Mouse (Mus musculus) embryonic facial prominence, embryonic 11.5 days (tissue): ENCODE measurements at regions not wholly inside any gene's neighbourhood (a gene's known extent, or its start where the extent isn't known, plus 50 kb on each side); places are given as distances from the start of the nearest gene placed in this dataset.

Experiments
- ATAC-seq: fragments of 200-750 bp; cut with Nextera tagmentation; replicated peaks from 2 replicates; pipeline ENCODE4 v1.8.0; 2017; ENCODE audit warnings: low read depth; ENCODE audit not compliant: insufficient number of reproducible peaks, low FRiP score, low TSS enrichment
- DNase-seq: peaks from one replicate; pipeline ENCODE4 v3.0.0-alpha.2; 2015; ENCODE audit warnings: low spot score
- H3K27ac ChIP-seq: fragments of 300-500 bp; sonication (generic); replicated peaks from 2 replicates; pipeline ENCODE4 v1.5.1; 2014; ENCODE audit warnings: mild to moderate bottlenecking, low read depth, low read length, control low read depth
- H3K27me3 ChIP-seq: fragments of 300-500 bp; sonication (generic); 2 replicates; pipeline ENCODE4 v1.6.1; 2014; ENCODE audit warnings: mild to moderate bottlenecking, low read length, moderate library complexity, mixed read lengths; ENCODE audit not compliant: control insufficient read depth, insufficient read depth
- H3K36me3 ChIP-seq: fragments of 300-500 bp; sonication (generic); replicated peaks from 2 replicates; pipeline ENCODE4 v1.6.1; 2014; ENCODE audit warnings: low read depth, mild to moderate bottlenecking, low read length, moderate library complexity, mixed read lengths; ENCODE audit not compliant: control insufficient read depth, insufficient read depth
- H3K4me1 ChIP-seq: fragments of 300-500 bp; sonication (generic); 2 replicates; pipeline ENCODE4 v1.6.1; 2014; ENCODE audit warnings: low read length, mixed read lengths; ENCODE audit not compliant: control insufficient read depth, insufficient read depth
- H3K4me2 ChIP-seq: fragments of 300-500 bp; sonication (generic); 2 replicates; pipeline ENCODE4 v1.6.1; 2014; ENCODE audit warnings: low read depth, mild to moderate bottlenecking, control low read depth, low read length, moderate library complexity
- H3K4me3 ChIP-seq: fragments of 300-500 bp; sonication (generic); 2 replicates; pipeline ENCODE4 v1.5.1; 2014; ENCODE audit warnings: low read depth, low read length, control low read depth
- H3K9ac ChIP-seq: fragments of 300-500 bp; sonication (generic); replicated peaks from 2 replicates; pipeline ENCODE4 v1.6.1; 2014; ENCODE audit warnings: mild to moderate bottlenecking, control low read depth, low read length
- H3K9me3 ChIP-seq: fragments of 300-500 bp; sonication (generic); replicated peaks from 2 replicates; pipeline ENCODE4 v1.6.1; 2016; ENCODE audit warnings: mild to moderate bottlenecking, low read length, inconsistent platforms, mixed read lengths; ENCODE audit not compliant: control insufficient read depth
- WGBS: fragments of 180-500 bp; shearing (Covaris S2); extraction: QIAGEN DNeasy Blood & Tissue Kit; methylation state at CpG from one replicate; pipeline ENCODE4 v1.1.7; 2014; 5-methylcytosine and 5-hydroxymethylcytosine counted together

- Histone ChIP-seq H3K27ac (no peak overlapping the region), H3K4me3 (no peak overlapping the region), H3K36me3 (no peaks in the 10 kb centered on the region), H3K4me1 (no peaks in the 10 kb centered on the region), H3K9me3 (no peaks in the 10 kb centered on the region), H3K27me3 (no peaks in the 10 kb centered on the region), H3K4me2 (no peak overlapping the region), H3K9ac (no peak overlapping the region)
- WGBS, result 66% methylated on average over 6 of the region's 6 CpGs
- DNase-seq (no peak), ATAC-seq (no peak)
Measured at GRCm38 (mm10) chr17:88274720-88275433, 165.6 kb upstream of the Foxn2 start.

DNA sequence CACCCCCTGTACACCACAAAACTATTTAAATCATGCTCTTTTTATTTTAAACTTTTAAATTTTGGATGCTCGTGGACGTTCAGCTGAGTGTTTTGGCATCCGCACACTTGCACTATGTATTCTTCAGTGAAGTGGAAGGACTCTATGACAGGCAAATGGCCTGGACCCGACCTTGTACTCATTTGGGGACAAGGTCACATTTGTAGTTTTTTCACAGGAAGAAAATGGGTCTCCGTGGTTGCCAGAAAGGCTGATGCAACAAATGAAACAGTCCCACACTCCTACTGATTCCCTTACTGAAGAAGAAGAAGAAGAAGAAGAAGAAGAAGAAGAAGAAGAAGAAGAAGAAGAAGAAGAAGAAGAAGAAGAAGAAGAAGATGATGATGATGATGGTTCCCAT lies 160.9 kb upstream of the Foxn2 start:
- no peak overlapping the region for H3K27ac ChIP-seq
- no peak overlapping the region for H3K4me3 ChIP-seq
- no peaks in the 10 kb centered on the region for H3K27me3 ChIP-seq
- ATAC-seq, result no peak
- 78% methylated on average over 5 of the region's 5 CpGs for WGBS
- no peaks in the 10 kb centered on the region for H3K36me3 ChIP-seq
- no peak overlapping the region for H3K4me2 ChIP-seq
- no peak overlapping the region for H3K9ac ChIP-seq
- no peaks in the 10 kb centered on the region for H3K9me3 ChIP-seq
- H3K4me1 ChIP-seq, result no peaks in the 10 kb centered on the region
- DNase-seq, result no peak

DNA sequence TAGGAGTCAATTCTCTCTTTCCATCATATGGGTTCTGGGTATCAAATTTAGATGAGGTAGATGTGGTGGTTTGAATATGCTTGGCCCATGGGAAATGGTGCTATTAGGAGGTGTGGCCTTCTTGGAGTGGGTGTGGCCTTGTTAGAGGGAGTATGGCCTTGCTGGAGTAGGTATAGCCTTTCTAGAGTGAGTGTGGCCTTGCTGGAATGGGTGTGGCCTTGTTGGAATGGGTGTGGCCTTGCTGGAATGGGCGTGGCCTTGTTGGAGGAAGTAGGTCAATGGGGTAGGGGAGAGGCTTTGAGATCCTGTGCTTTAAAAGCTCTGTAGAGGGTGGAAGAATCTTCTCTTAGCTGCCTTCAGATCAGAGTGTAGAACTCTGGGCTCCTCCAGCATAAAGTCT lies 157.8 kb upstream of the Foxn2 start:
- H3K9ac ChIP-seq, result no peak overlapping the region
- H3K9me3 ChIP-seq, result no peaks in the 10 kb centered on the region
- ATAC-seq (no peak), DNase-seq (no peak)
- 69% methylated on average over 1 of the region's 1 CpGs for WGBS
- H3K4me1 ChIP-seq, result no peaks in the 10 kb centered on the region
- H3K4me3 ChIP-seq, result no peak overlapping the region
- H3K27ac ChIP-seq, result no peak overlapping the region
- no peaks in the 10 kb centered on the region for H3K27me3 ChIP-seq
- H3K36me3 ChIP-seq, result no peaks in the 10 kb centered on the region
- H3K4me2 ChIP-seq, result no peak overlapping the region

GRCm38 (mm10) chr17:88284477-88284876 lies 156.0 kb upstream of the Foxn2 start:
- no peaks in the 10 kb centered on the region for H3K4me1 ChIP-seq
- WGBS, result 94% methylated on average over 3 of the region's 3 CpGs

GRCm38 (mm10) chr17:88287861-88288260 lies 152.7 kb upstream of the Foxn2 start:
- no peak overlapping the region for H3K27ac ChIP-seq
- H3K4me1 ChIP-seq, result no peaks in the 10 kb centered on the region
- H3K27me3 ChIP-seq, result no peaks in the 10 kb centered on the region
- ATAC-seq, result no peak
- DNase-seq, result no peak
- H3K4me3 ChIP-seq, result no peak overlapping the region
- H3K4me2 ChIP-seq, result no peak overlapping the region
- no peak overlapping the region for H3K9ac ChIP-seq
- no peaks in the 10 kb centered on the region for H3K36me3 ChIP-seq
- no peaks in the 10 kb centered on the region for H3K9me3 ChIP-seq
- WGBS, result 73% methylated on average over 1 of the region's 1 CpGs

More at GRCm38 (mm10) chr17:88284477-88284876, 156.0 kb upstream of the Foxn2 start:
- Histone ChIP-seq H3K27ac (no peak overlapping the region), H3K4me2 (no peak overlapping the region), H3K9ac (no peak overlapping the region), H3K36me3 (no peaks in the 10 kb centered on the region), H3K4me3 (no peak overlapping the region), H3K27me3 (no peaks in the 10 kb centered on the region), H3K9me3 (no peaks in the 10 kb centered on the region)
- ATAC-seq, result no peak
- DNase-seq, result no peak

- Histone ChIP-seq H3K36me3 (no peaks in the 10 kb centered on the region), H3K4me2 (no peak overlapping the region), H3K9me3 (no peaks in the 10 kb centered on the region), H3K27me3 (no peaks in the 10 kb centered on the region), H3K4me3 (no peak overlapping the region), H3K27ac (no peak overlapping the region), H3K9ac (no peak overlapping the region), H3K4me1 (no peaks in the 10 kb centered on the region)
- ATAC-seq (no peak), DNase-seq (no peak)
- 40% methylated on average over 4 of the region's 4 CpGs for WGBS
Measured at GRCm38 (mm10) chr17:88297520-88297919, 143.0 kb upstream of the Foxn2 start.

GRCm38 (mm10) chr17:88303991-88304390 lies 136.5 kb upstream of the Foxn2 start:
- 59% methylated on average over 2 of the region's 2 CpGs for WGBS
- Histone ChIP-seq H3K27me3 (no peaks in the 10 kb centered on the region), H3K9ac (no peak overlapping the region), H3K36me3 (no peaks in the 10 kb centered on the region), H3K4me3 (no peak overlapping the region), H3K27ac (no peak overlapping the region), H3K9me3 (no peaks in the 10 kb centered on the region), H3K4me1 (no peaks in the 10 kb centered on the region), H3K4me2 (no peak overlapping the region)
- ATAC-seq (no peak), DNase-seq (no peak)

- ATAC-seq, result no peak
- no peak overlapping the region for H3K9ac ChIP-seq
- WGBS, result 77% methylated on average over 9 of the region's 9 CpGs
- no peaks in the 10 kb centered on the region for H3K36me3 ChIP-seq
- H3K4me3 ChIP-seq, result no peak overlapping the region
- H3K27me3 ChIP-seq, result no peaks in the 10 kb centered on the region
- DNase-seq, result no peak
- H3K9me3 ChIP-seq, result no peaks in the 10 kb centered on the region
- no peaks in the 10 kb centered on the region for H3K4me1 ChIP-seq
- H3K4me2 ChIP-seq, result no peak overlapping the region
- H3K27ac ChIP-seq, result no peak overlapping the region
Measured at GRCm38 (mm10) chr17:88305165-88305564, 135.3 kb upstream of the Foxn2 start.
